Mouse (Mus musculus): Measurements from ENCODE around the gene Pnpo. TPM values are rescaled to one million over a fixed set of nuclear protein-coding genes. Genes with fewer than 3 reads are reported as not detected.

The Pnpo gene
- polyA plus RNA-seq, 1 experiment from 2014 or later, result 13.9 TPM

- ATAC-seq, result no peak
- H3K27ac ChIP-seq, result no peak overlapping the region
- WGBS, result 72% methylated on average over 9 of the region's 9 CpGs
- no peak overlapping the region for H3K9ac ChIP-seq
- peaks cover 7% of the 10 kb centered on the region; the same call in 1 of the 2 replicates for H3K27me3 ChIP-seq
- H3K4me3 ChIP-seq, result no peak overlapping the region
- H3K9me3 ChIP-seq (replicated peaks), result no peaks in the 10 kb centered on the region
- peaks cover 15% of the 10 kb centered on the region for H3K36me3 ChIP-seq (ENCODE audit: poor library complexity, severe bottlenecking)
- H3K4me1 ChIP-seq, result peaks cover 17% of the 10 kb centered on the region
- H3K4me2 ChIP-seq, result no peak overlapping the region
These were observed 2.7 kb upstream of the Pnpo start for GRCm38 (mm10) chr11:96946498-96946897.

- no peak for ATAC-seq
- no peaks in the 10 kb centered on the region for H3K9me3 ChIP-seq (replicated peaks)
- peaks cover 7% of the 10 kb centered on the region; the same call in 1 of the 2 replicates for H3K27me3 ChIP-seq
- no peak overlapping the region for H3K27ac ChIP-seq
- H3K4me1 ChIP-seq, result peaks cover 17% of the 10 kb centered on the region
- 86% methylated on average over 14 of the region's 14 CpGs for WGBS
- H3K36me3 ChIP-seq (ENCODE audit: poor library complexity, severe bottlenecking), result peaks cover 4% of the 10 kb centered on the region; the same call in 1 of the 2 replicates
- H3K4me2 ChIP-seq, result peak overlapping the region; percentile 95
- H3K9ac ChIP-seq, result no peak overlapping the region
- H3K4me3 ChIP-seq, result peak overlapping the region; percentile 54
These were observed 1.2 kb upstream of the Pnpo start for GRCm38 (mm10) chr11:96944844-96945580.

- no peak overlapping the region for H3K27ac ChIP-seq
- WGBS, result 75% methylated on average over 6 of the region's 6 CpGs
- no peak overlapping the region for H3K9ac ChIP-seq
- no peak overlapping the region for H3K4me3 ChIP-seq
- H3K4me1 ChIP-seq, result peaks cover 17% of the 10 kb centered on the region
- no peaks in the 10 kb centered on the region for H3K9me3 ChIP-seq (replicated peaks)
- H3K36me3 ChIP-seq (ENCODE audit: poor library complexity, severe bottlenecking), result no peaks in the 10 kb centered on the region
- no peak overlapping the region for H3K4me2 ChIP-seq
- H3K27me3 ChIP-seq, result peaks cover 7% of the 10 kb centered on the region; the same call in 1 of the 2 replicates
- ATAC-seq, result no peak
These were observed 1.7 kb downstream of the Pnpo start for GRCm38 (mm10) chr11:96941989-96942590.

- WGBS, result 77% methylated on average over 16 of the region's 16 CpGs
- Histone ChIP-seq H3K36me3 (ENCODE audit: poor library complexity, severe bottlenecking) (no peaks in the 10 kb centered on the region), H3K4me1 (peaks cover 17% of the 10 kb centered on the region), H3K27me3 (peaks cover 7% of the 10 kb centered on the region; the same call in 1 of the 2 replicates), H3K9ac (no peak overlapping the region), H3K4me3 (no peak overlapping the region), H3K4me2 (no peak overlapping the region), H3K9me3 (replicated peaks) (no peaks in the 10 kb centered on the region), H3K27ac (no peak overlapping the region)
- ATAC-seq, result no peak
These were observed 3.0 kb downstream of the Pnpo start for GRCm38 (mm10) chr11:96940578-96941465.

- Histone ChIP-seq H3K27ac (no peak overlapping the region), H3K9ac (no peak overlapping the region), H3K4me2 (no peak overlapping the region), H3K36me3 (ENCODE audit: poor library complexity, severe bottlenecking) (no peaks in the 10 kb centered on the region), H3K4me3 (no peak overlapping the region), H3K9me3 (replicated peaks) (no peaks in the 10 kb centered on the region), H3K4me1 (peaks cover 3% of the 10 kb centered on the region), H3K27me3 (peaks cover 7% of the 10 kb centered on the region; the same call in 1 of the 2 replicates)
- WGBS, result 86% methylated on average over 6 of the region's 6 CpGs
- no peak for ATAC-seq
These were observed 5.4 kb downstream of the Pnpo start for GRCm38 (mm10) chr11:96938426-96938800.

GRCm38 (mm10) chr11:96937549-96938425 is 6.0 kb downstream of the Pnpo start:
- H3K9me3 ChIP-seq (replicated peaks), result no peaks in the 10 kb centered on the region
- no peaks in the 10 kb centered on the region for H3K36me3 ChIP-seq (ENCODE audit: poor library complexity, severe bottlenecking)
- peaks cover 4% of the 10 kb centered on the region; the same call in 1 of the 2 replicates for H3K27me3 ChIP-seq
- H3K4me3 ChIP-seq, result no peak overlapping the region
- H3K9ac ChIP-seq, result no peak overlapping the region
- no peak overlapping the region for H3K27ac ChIP-seq
- 56% methylated on average over 10 of the region's 10 CpGs for WGBS
- H3K4me2 ChIP-seq, result no peak overlapping the region
- ATAC-seq, result no peak
- H3K4me1 ChIP-seq, result no peaks in the 10 kb centered on the region

GRCm38 (mm10) chr11:96935872-96936650 is 7.7 kb downstream of the Pnpo start:
- Histone ChIP-seq H3K36me3 (ENCODE audit: poor library complexity, severe bottlenecking) (no peaks in the 10 kb centered on the region), H3K4me2 (no peak overlapping the region), H3K4me3 (no peak overlapping the region), H3K4me1 (no peaks in the 10 kb centered on the region), H3K9me3 (replicated peaks) (no peaks in the 10 kb centered on the region), H3K27ac (no peak overlapping the region), H3K9ac (no peak overlapping the region), H3K27me3 (no peaks in the 10 kb centered on the region)
- ATAC-seq, result no peak
- WGBS, result 90% methylated on average over 9 of the region's 9 CpGs

GRCm38 (mm10) chr11:96934921-96935356 is 8.8 kb downstream of the Pnpo start:
- Histone ChIP-seq H3K36me3 (ENCODE audit: poor library complexity, severe bottlenecking) (no peaks in the 10 kb centered on the region), H3K4me2 (peak overlapping the region; percentile 32), H3K4me3 (no peak overlapping the region), H3K4me1 (no peaks in the 10 kb centered on the region), H3K27ac (no peak overlapping the region), H3K9ac (no peak overlapping the region), H3K27me3 (peaks cover 8% of the 10 kb centered on the region), H3K9me3 (replicated peaks) (no peaks in the 10 kb centered on the region)
- ATAC-seq, result 0 out of 2 replicates have a peak, but pooled peaks have one; percentile 62
- 24% methylated on average over 12 of the region's 12 CpGs for WGBS

- H3K9me3 ChIP-seq (replicated peaks), result no peaks in the 10 kb centered on the region
- no peak overlapping the region for H3K4me3 ChIP-seq
- no peak for ATAC-seq
- peaks cover 20% of the 10 kb centered on the region for H3K27me3 ChIP-seq
- no peak overlapping the region for H3K27ac ChIP-seq
- no peaks in the 10 kb centered on the region for H3K36me3 ChIP-seq (ENCODE audit: poor library complexity, severe bottlenecking)
- H3K9ac ChIP-seq, result no peak overlapping the region
- no peak overlapping the region for H3K4me2 ChIP-seq
- 93% methylated on average over 13 of the region's 13 CpGs for WGBS
- no peaks in the 10 kb centered on the region for H3K4me1 ChIP-seq
These were observed 10.1 kb downstream of the Pnpo start for GRCm38 (mm10) chr11:96933562-96934276.

GRCm38 (mm10) chr11:96931327-96932062 is 12.3 kb downstream of the Pnpo start:
- H3K4me2 ChIP-seq, result no peak overlapping the region
- no peaks in the 10 kb centered on the region for H3K4me1 ChIP-seq
- no peak for ATAC-seq
- WGBS, result 72% methylated on average over 8 of the region's 8 CpGs
- H3K4me3 ChIP-seq, result no peak overlapping the region
- H3K9ac ChIP-seq, result no peak overlapping the region
- no peak overlapping the region for H3K27ac ChIP-seq
- H3K36me3 ChIP-seq (ENCODE audit: poor library complexity, severe bottlenecking), result no peaks in the 10 kb centered on the region
- H3K9me3 ChIP-seq (replicated peaks), result no peaks in the 10 kb centered on the region
- H3K27me3 ChIP-seq, result peaks cover 35% of the 10 kb centered on the region

Measured in forebrain, embryonic 13.5 days (tissue).